30 mouse cellular contexts compared by ENCODE assay signal in genomic region chr15:101522556-101523232, GRCm38 (mm10). TPM values are rescaled to one million over a fixed set of nuclear protein-coding genes. Genes with fewer than 3 reads are reported as not detected.
DNase-seq lines count a peak whose midpoint lies in the region; ATAC-seq and TF ChIP-seq lines count a peak whose summit lies in the region.
"Had no signal": no experiment of that assay in that cellular context is flagged by ENCODE, and none has a peak within 500 bp of the region (broad histone marks: within the 10 kb centered on the region; RNA-seq: fewer than 3 reads in every experiment).

No protein-coding gene starts in this region.

- no peak overlapping the region for H3K4me3 ChIP-seq in kidney, adult 2 months (ENCODE audit: insufficient read depth, low read depth, low read length)
- no peak overlapping the region for H3K4me3 ChIP-seq in embryonic fibroblast, embryonic 13.5 days (ENCODE audit: insufficient read depth, low read length)
- H3K4me3 ChIP-seq in intestine, embryonic 16.5 days (ENCODE audit: low read length) = no peak overlapping the region
- no peak overlapping the region for H3K4me3 ChIP-seq in small intestine, adult 2 months (ENCODE audit: low read depth, low read length)
- H3K4me3 ChIP-seq: forebrain, embryonic 13.5 days; heart, embryonic 12.5 days; liver, embryonic 13.5 days; lung, embryonic 15.5 days; midbrain, embryonic 12.5 days; neural tube, embryonic 12.5 days had no signal

- no peak for TF ChIP-seq CTCF in kidney, adult 2 months (conservative IDR thresholded peaks at IDR 0.05; ENCODE audit: insufficient read depth, insufficient read length, low read depth, low read length)
- no peak for TF ChIP-seq CTCF in embryonic fibroblast, embryonic 13.5 days (IDR thresholded peaks at IDR 0.05; ENCODE audit: borderline replicate concordance, insufficient read depth, low read length)
- no peak for TF ChIP-seq CTCF in small intestine, adult 2 months (IDR thresholded peaks at IDR 0.05; ENCODE audit: extremely low read depth, insufficient read length, insufficient replicate concordance, low read depth, low read length)

- 52% methylated on average over 4 of the region's 4 CpGs for WGBS in kidney, adult 2 months
- 56% methylated on average over 4 of the region's 4 CpGs for WGBS in intestine, embryonic 16.5 days
- WGBS in small intestine, adult 2 months = 22% methylated on average over 4 of the region's 4 CpGs

- H3K9me3 ChIP-seq in intestine, embryonic 16.5 days (ENCODE audit: control insufficient read depth, low read length) = no peaks in the 10 kb centered on the region
- H3K9me3 ChIP-seq: forebrain, embryonic 13.5 days; heart, embryonic 12.5 days; liver, embryonic 13.5 days; lung, embryonic 15.5 days; midbrain, embryonic 12.5 days; neural tube, embryonic 12.5 days had no signal

- H3K9ac ChIP-seq in intestine, embryonic 16.5 days (ENCODE audit: low read depth, low read length) = no peak overlapping the region
- H3K9ac ChIP-seq: forebrain, embryonic 13.5 days; heart, embryonic 12.5 days; hindbrain, embryonic 14.5 days; liver, embryonic 13.5 days; lung, embryonic 15.5 days; midbrain, embryonic 12.5 days; neural tube, embryonic 12.5 days had no signal

- ATAC-seq in intestine, embryonic 16.5 days = peak; percentile 92
- ATAC-seq: forebrain, embryonic 13.5 days had no signal

- intact Hi-C loops in left cerebral cortex, postnatal 10 days (cut with DNase I) = loop anchor here (2.0 to 10.0 kb wide), 4 partner anchors 180 to 542 kb away; no protein-coding TSS in a partner anchor

- no peaks in the 10 kb centered on the region for H3K27me3 ChIP-seq in kidney, adult 2 months (replicated peaks; ENCODE audit: control insufficient read depth, insufficient read depth, low read length)
- no peaks in the 10 kb centered on the region for H3K27me3 ChIP-seq in intestine, embryonic 16.5 days (replicated peaks; ENCODE audit: control insufficient read depth, insufficient read depth, low read length)
- 0 out of 2 replicates have a peak, but pooled peaks cover 2% of the 10 kb centered on the region for H3K27me3 ChIP-seq in small intestine, adult 2 months (ENCODE audit: control insufficient read depth, insufficient read depth, low read length)
- H3K27me3 ChIP-seq: forebrain, embryonic 13.5 days; midbrain, embryonic 12.5 days; neural tube, embryonic 12.5 days had no signal

- H3K4me2 ChIP-seq in intestine, embryonic 16.5 days (ENCODE audit: low read depth, low read length) = no peak overlapping the region
- H3K4me2 ChIP-seq: forebrain, embryonic 13.5 days; heart, embryonic 12.5 days; hindbrain, embryonic 14.5 days; liver, embryonic 13.5 days; lung, embryonic 15.5 days; midbrain, embryonic 12.5 days; neural tube, embryonic 12.5 days had no signal

- no peaks in the 10 kb centered on the region for H3K36me3 ChIP-seq in kidney, adult 2 months (ENCODE audit: control insufficient read depth, insufficient read depth, low read length)
- no peaks in the 10 kb centered on the region for H3K36me3 ChIP-seq in intestine, embryonic 16.5 days (ENCODE audit: control insufficient read depth, insufficient read depth, low read length)
- H3K36me3 ChIP-seq in small intestine, adult 2 months (ENCODE audit: control insufficient read depth, insufficient read depth, low read length) = no peaks in the 10 kb centered on the region
- H3K36me3 ChIP-seq: heart, embryonic 12.5 days; liver, embryonic 13.5 days; lung, embryonic 15.5 days; midbrain, embryonic 12.5 days; neural tube, embryonic 12.5 days had no signal

- peak; percentile 73 for DNase-seq in kidney, adult 2 months
- DNase-seq in kidney, postnatal 10 days = no peak
- no peak for DNase-seq in cerebellum, adult 11-12 months
- DNase-seq in left cerebral cortex, postnatal 10 days (ENCODE audit: extremely low spot score in 1 of 2, low spot score in 2 of 2) = no peak
- DNase-seq: adrenal gland, adult 8-10 months; cerebellum, adult 11 months; cerebellum, postnatal 25 days; gastrocnemius, postnatal 10 days; heart, adult 11 months; heart, postnatal 14 days; layer of hippocampus, adult 9-11 months; liver, embryonic 13.5 days; right cerebral cortex, postnatal 4 days; thymus, adult 18-20 months had no signal

- no peak for TF ChIP-seq POLR2A in kidney, adult 2 months (IDR thresholded peaks at IDR 0.05; ENCODE audit: low read depth, low read length)
- TF ChIP-seq POLR2A in embryonic fibroblast, embryonic 13.5 days (IDR thresholded peaks at IDR 0.05; ENCODE audit: low read depth, low read length) = no peak
- no peak for TF ChIP-seq POLR2A in small intestine, adult 2 months (IDR thresholded peaks at IDR 0.05; ENCODE audit: low read depth, low read length)

- H3K27ac ChIP-seq in kidney, adult 2 months (ENCODE audit: insufficient read depth, low read depth, low read length) = no peak overlapping the region
- 0 out of 2 replicates have a peak overlapping the region, but pooled peaks have one; percentile 23 for H3K27ac ChIP-seq in embryonic fibroblast, embryonic 13.5 days (ENCODE audit: insufficient read depth, low read length)
- peak overlapping the region; percentile 67; the same call in 1 of the 2 replicates for H3K27ac ChIP-seq in intestine, embryonic 16.5 days (ENCODE audit: low read length)
- peak overlapping the region; percentile 95 for H3K27ac ChIP-seq in small intestine, adult 2 months (ENCODE audit: insufficient read depth, low read depth, low read length)
- H3K27ac ChIP-seq: forebrain, embryonic 13.5 days; hindbrain, embryonic 14.5 days; liver, embryonic 13.5 days; lung, embryonic 15.5 days; midbrain, embryonic 12.5 days; neural tube, embryonic 12.5 days had no signal

- H3K4me1 ChIP-seq in kidney, adult 2 months (ENCODE audit: control insufficient read depth, insufficient read depth, low read length) = 0 out of 2 replicates have a peak, but pooled peaks cover 3% of the 10 kb centered on the region
- no peaks in the 10 kb centered on the region for H3K4me1 ChIP-seq in embryonic fibroblast, embryonic 13.5 days (ENCODE audit: control insufficient read depth, insufficient read depth, low read length)
- H3K4me1 ChIP-seq in intestine, embryonic 16.5 days (ENCODE audit: control insufficient read depth, insufficient read depth, low read length) = 0 out of 2 replicates have a peak, but pooled peaks cover 2% of the 10 kb centered on the region
- H3K4me1 ChIP-seq in small intestine, adult 2 months (ENCODE audit: control insufficient read depth, insufficient read depth, insufficient read length, low read length) = peaks cover 15% of the 10 kb centered on the region; the same call in 1 of the 2 replicates
- H3K4me1 ChIP-seq: forebrain, embryonic 13.5 days; heart, embryonic 12.5 days; liver, embryonic 13.5 days; lung, embryonic 15.5 days; midbrain, embryonic 12.5 days; neural tube, embryonic 12.5 days had no signal

RNA-seq across cellular contexts. Expression of gene Gm49425, which starts 5.6 kb away (rescaled TPM):
- polyA plus RNA-seq in kidney, adult 2 months (2012; rRNA removed) = not detected in 2 replicates
- polyA plus RNA-seq in embryonic fibroblast, embryonic 13.5 days (2011; ENCODE audit: insufficient read length, low read depth, missing spikeins) = not detected in 2 replicates
- not detected in 2 replicates for polyA plus RNA-seq in intestine, embryonic 16.5 days (2015; fragmentation: Nextera tagmentation; extraction: Ambion mirVana)
- not detected in 2 replicates for polyA plus RNA-seq in small intestine, adult 2 months (2012; rRNA removed)
- total RNA-seq in left cerebral cortex, postnatal 10 days (2021) = not detected
- total RNA-seq: adrenal gland, adult 8-10 months; gastrocnemius, postnatal 10 days; heart, postnatal 14 days; left cerebral cortex, adult 8-10 months had no signal
- polyA plus RNA-seq: brain, embryonic 14.5 days; C2C12; forebrain, embryonic 13.5 days; heart, embryonic 12.5 days; hindbrain, embryonic 14.5 days; intestine, embryonic 14.5 days; limb, embryonic 11.5 days; liver, embryonic 13.5 days; lung, embryonic 15.5 days; midbrain, embryonic 12.5 days; neural tube, embryonic 12.5 days; urinary bladder, adult 2 months had no signal

RNA-seq across cellular contexts. Expression of gene Krt84, which starts 9.9 kb away (rescaled TPM):
- not detected in 2 replicates for polyA plus RNA-seq in kidney, adult 2 months (2012; rRNA removed)
- not detected in 2 replicates for polyA plus RNA-seq in embryonic fibroblast, embryonic 13.5 days (2011; ENCODE audit: insufficient read length, low read depth, missing spikeins)
- polyA plus RNA-seq in intestine, embryonic 16.5 days (2015; fragmentation: Nextera tagmentation; extraction: Ambion mirVana) = 0.28 and 0.53 TPM in 2 replicates
- polyA plus RNA-seq in small intestine, adult 2 months (2012; rRNA removed) = 0.27 TPM in 1 of 2 replicates, not detected in the other
- not detected for total RNA-seq in left cerebral cortex, postnatal 10 days (2021)
- total RNA-seq: adrenal gland, adult 8-10 months; gastrocnemius, postnatal 10 days; left cerebral cortex, adult 8-10 months; megakaryocyte progenitor cell, adult 5-6 weeks had no signal
- polyA plus RNA-seq: brain, embryonic 14.5 days; C2C12; forebrain, embryonic 13.5 days; heart, embryonic 12.5 days; hindbrain, embryonic 14.5 days; intestine, embryonic 14.5 days; limb, embryonic 11.5 days; liver, embryonic 13.5 days; lung, embryonic 15.5 days; midbrain, embryonic 12.5 days; neural tube, embryonic 12.5 days; urinary bladder, adult 2 months had no signal

RNA-seq across cellular contexts. Expression of gene Krt82, which starts 27.8 kb away (rescaled TPM):
- not detected in 2 replicates for polyA plus RNA-seq in kidney, adult 2 months (2012; rRNA removed)
- not detected in 2 replicates for polyA plus RNA-seq in embryonic fibroblast, embryonic 13.5 days (2011; ENCODE audit: insufficient read length, low read depth, missing spikeins)
- not detected in 2 replicates for polyA plus RNA-seq in intestine, embryonic 16.5 days (2015; fragmentation: Nextera tagmentation; extraction: Ambion mirVana)
- polyA plus RNA-seq in small intestine, adult 2 months (2012; rRNA removed) = not detected in 2 replicates
- total RNA-seq in left cerebral cortex, postnatal 10 days (2021) = not detected
- total RNA-seq: adrenal gland, adult 8-10 months; gastrocnemius, postnatal 10 days; heart, postnatal 14 days; left cerebral cortex, adult 8-10 months; megakaryocyte progenitor cell, adult 5-6 weeks had no signal
- polyA plus RNA-seq: brain, embryonic 14.5 days; C2C12; forebrain, embryonic 13.5 days; heart, embryonic 12.5 days; hindbrain, embryonic 14.5 days; intestine, embryonic 14.5 days; limb, embryonic 11.5 days; liver, embryonic 13.5 days; lung, embryonic 15.5 days; midbrain, embryonic 12.5 days; neural tube, embryonic 12.5 days; urinary bladder, adult 2 months had no signal

RNA-seq across cellular contexts. Expression of gene Krt83, which starts 31.4 kb away (rescaled TPM):
- polyA plus RNA-seq in kidney, adult 2 months (2012; rRNA removed) = 0.08 TPM in 1 of 2 replicates, not detected in the other
- not detected in 2 replicates for polyA plus RNA-seq in embryonic fibroblast, embryonic 13.5 days (2011; ENCODE audit: insufficient read length, low read depth, missing spikeins)
- polyA plus RNA-seq in intestine, embryonic 16.5 days (2015; fragmentation: Nextera tagmentation; extraction: Ambion mirVana) = 0.09 TPM in 1 of 2 replicates, not detected in the other
- 0.08 and 0.48 TPM in 2 replicates for polyA plus RNA-seq in small intestine, adult 2 months (2012; rRNA removed)
- total RNA-seq in left cerebral cortex, postnatal 10 days (2021) = not detected
- total RNA-seq: adrenal gland, adult 8-10 months; heart, postnatal 14 days; left cerebral cortex, adult 8-10 months had no signal
- polyA plus RNA-seq: brain, embryonic 14.5 days; C2C12; forebrain, embryonic 13.5 days; heart, embryonic 12.5 days; hindbrain, embryonic 14.5 days; intestine, embryonic 14.5 days; limb, embryonic 11.5 days; liver, embryonic 13.5 days; lung, embryonic 15.5 days; midbrain, embryonic 12.5 days; neural tube, embryonic 12.5 days; urinary bladder, adult 2 months had no signal

RNA-seq across cellular contexts. Expression of gene Krt90, which starts 40.1 kb away (rescaled TPM):
- not detected in 2 replicates for polyA plus RNA-seq in kidney, adult 2 months (2012; rRNA removed)
- polyA plus RNA-seq in embryonic fibroblast, embryonic 13.5 days (2011; ENCODE audit: insufficient read length, low read depth, missing spikeins) = not detected in 2 replicates
- polyA plus RNA-seq in intestine, embryonic 16.5 days (2015; fragmentation: Nextera tagmentation; extraction: Ambion mirVana) = 0.09 and 0.16 TPM in 2 replicates
- 0.05 TPM in 1 of 2 replicates, not detected in the other for polyA plus RNA-seq in small intestine, adult 2 months (2012; rRNA removed)
- not detected for total RNA-seq in left cerebral cortex, postnatal 10 days (2021)
- total RNA-seq: adrenal gland, adult 8-10 months; gastrocnemius, postnatal 10 days; left cerebral cortex, adult 8-10 months; megakaryocyte progenitor cell, adult 5-6 weeks had no signal
- polyA plus RNA-seq: C2C12; forebrain, embryonic 13.5 days; limb, embryonic 11.5 days; liver, embryonic 13.5 days; urinary bladder, adult 2 months had no signal
